Mouse (Mus musculus): Measurements from ENCODE around the gene Pabpn1.

DNA sequence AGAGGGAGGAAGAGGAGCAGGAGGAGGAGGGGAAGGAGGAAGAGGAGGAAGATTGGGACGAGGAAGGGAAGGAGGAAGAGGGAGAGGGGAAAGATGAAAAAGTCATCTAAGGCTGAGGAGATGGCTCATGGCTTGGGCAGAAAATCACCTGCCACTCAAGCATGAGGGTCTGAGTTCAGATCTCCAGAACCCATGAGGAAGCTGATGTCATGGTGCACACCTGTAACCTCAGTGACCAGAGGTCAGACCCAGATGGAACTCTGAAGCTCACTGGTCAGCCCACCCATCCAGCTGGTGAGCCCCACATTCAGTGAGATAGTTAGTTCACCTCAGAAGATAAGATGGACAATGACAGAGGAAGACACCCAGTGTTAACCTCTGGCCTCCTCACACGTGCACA lies 52.6 kb downstream of the Pabpn1 start:
- no peak for TF ChIP-seq POLR2A (IDR thresholded peaks at IDR 0.05; ENCODE audit: control insufficient read depth, extremely low read depth, insufficient read depth, low read length, poor library complexity)
- no peak for TF ChIP-seq CTCF (IDR thresholded peaks at IDR 0.05; ENCODE audit: borderline replicate concordance, control insufficient read depth, extremely low read depth, insufficient read depth, low read length, poor library complexity)

Measured in thymus, adult 2 months (tissue).